Mouse (Mus musculus) spleen, postnatal 14 days (tissue): Measurements from ENCODE around the gene Herc3.
"Not testable (repeated sequence)": the region's sequence is repeated elsewhere in the genome, so short reads cannot be mapped to it uniquely, and the experiment has no call there.

Experiments used
- DNase-seq, 2 experiments: peaks; one replicate each; pipeline ENCODE4 v3.0.0; 2021 to 2022; ENCODE audit warnings: low spot score in 2 of 2

Gene Herc3

GRCm38 (mm10) chr6:58831232-58832009, at the start of gene Herc3:
Herc3 (plus strand) TSS chr6:58831465.
- peak; percentile 51 to 60 for DNase-seq

DNA sequence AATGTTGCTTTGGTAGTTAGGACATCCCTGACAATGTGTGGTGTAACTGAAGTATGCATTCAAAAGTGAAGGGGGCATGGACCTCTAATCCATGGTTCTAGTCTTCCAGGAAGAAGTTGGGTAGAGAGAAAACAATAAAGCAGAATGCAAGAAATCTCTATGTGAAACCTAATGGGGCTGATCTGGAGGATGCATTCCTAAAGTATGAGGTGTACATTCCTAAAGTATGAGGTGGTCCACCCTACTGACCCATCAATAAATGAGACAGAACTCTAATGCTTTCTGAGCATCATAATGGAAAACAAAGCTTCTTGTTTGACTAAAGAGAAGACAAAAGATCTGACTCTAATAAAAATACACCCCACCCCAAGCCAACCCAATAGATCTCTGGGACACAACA, 29.9 kb upstream of the Herc3 start:
- no peak for DNase-seq

GRCm38 (mm10) chr6:58814381-58814780, 16.9 kb upstream of the Herc3 start:
- DNase-seq, result no peak

GRCm38 (mm10) chr6:58817037-58817436, 14.2 kb upstream of the Herc3 start:
- not testable (repeated sequence) for DNase-seq

GRCm38 (mm10) chr6:58825619-58826018, 5.6 kb upstream of the Herc3 start:
- DNase-seq, result no peak

DNA sequence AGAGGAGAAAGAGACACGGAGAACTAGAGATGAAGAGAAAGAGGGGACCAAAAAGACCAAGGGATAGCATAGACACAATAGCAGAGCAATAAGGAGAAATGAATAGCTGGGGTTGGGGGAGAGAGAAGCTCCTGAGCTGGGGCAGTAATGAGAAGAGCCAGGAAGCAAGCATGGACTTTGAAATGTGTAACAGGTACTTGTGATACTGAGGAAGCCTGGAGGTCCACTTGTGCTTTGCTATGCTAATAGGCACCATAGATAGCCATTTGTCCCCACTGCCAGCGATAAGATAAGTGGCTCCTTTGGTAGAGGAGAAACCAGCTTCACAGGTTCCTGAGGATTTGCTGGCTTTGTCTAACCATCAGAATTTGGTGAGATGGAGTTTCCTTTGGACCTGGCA, 5.2 kb upstream of the Herc3 start:
- no peak for DNase-seq

- DNase-seq, result no peak
Measured at GRCm38 (mm10) chr6:58828582-58828981, 2.7 kb upstream of the Herc3 start.

GRCm38 (mm10) chr6:58830840-58831231, 429 bp upstream of the Herc3 start:
- no peak for DNase-seq

DNA sequence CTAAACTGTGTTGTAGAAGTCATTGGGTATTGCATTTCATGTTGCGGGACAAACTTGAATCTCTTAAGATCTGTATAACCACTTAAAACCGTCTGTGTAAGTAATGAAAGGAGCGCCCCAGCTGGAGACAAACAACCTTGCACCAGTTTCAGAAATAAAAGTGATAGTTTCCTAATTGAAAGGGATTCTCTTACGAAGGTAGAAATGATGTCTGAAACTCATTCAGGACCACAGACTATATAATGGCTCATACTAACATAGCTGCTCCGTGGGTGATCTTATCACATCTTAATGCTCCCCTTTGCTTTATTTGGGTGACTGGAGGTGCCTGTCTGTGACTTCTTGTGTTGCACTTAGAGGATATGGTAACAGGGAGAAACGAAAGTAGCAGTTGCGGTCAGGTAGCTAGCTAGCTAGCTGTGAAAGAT, 1.3 kb downstream of the Herc3 start:
- DNase-seq, result no peak

- no peak for DNase-seq
Measured at GRCm38 (mm10) chr6:58834470-58834869, 3.2 kb downstream of the Herc3 start.

GRCm38 (mm10) chr6:58835591-58835990, 4.3 kb downstream of the Herc3 start:
- DNase-seq, result no peak

- no peak for DNase-seq
Measured at GRCm38 (mm10) chr6:58836476-58836875, 5.2 kb downstream of the Herc3 start.

DNA sequence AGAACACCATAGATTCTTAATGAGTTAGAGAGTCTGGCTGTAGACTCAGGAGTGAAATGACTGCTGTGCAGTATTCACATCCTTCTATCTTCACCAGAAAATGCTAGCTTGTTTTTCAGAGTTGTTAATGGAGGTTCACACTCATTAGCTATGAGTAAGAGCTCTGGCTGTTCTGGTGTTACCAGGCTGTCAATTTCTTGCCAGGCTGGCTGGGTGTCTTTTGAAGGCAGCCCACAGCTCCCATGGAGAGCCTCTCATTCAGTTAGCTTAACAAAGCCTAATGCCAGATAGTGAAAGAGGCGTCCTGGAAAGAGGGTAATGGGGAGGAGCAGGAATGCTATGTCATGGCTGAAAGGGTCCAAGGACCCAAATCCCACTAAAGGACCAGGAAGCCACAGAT, 6.7 kb downstream of the Herc3 start:
- no peak for DNase-seq

DNA sequence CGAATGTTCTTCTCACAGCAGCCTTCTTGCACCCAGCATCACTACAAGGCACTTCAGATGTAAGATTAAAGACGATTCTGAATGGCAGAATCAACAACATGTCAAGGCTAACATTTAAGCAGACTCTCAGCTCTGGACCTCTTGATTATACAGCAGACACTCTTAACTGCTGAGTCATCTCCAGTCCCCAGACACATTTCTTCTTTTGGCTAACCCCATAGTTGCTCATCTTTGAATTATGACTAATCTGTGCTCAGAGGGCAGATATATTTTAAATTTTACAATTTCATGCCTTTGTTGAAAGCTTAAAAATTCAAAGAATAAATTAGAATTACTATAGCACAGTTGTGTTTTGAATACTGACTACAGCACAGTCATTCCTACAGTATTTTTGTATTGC, 9.9 kb downstream of the Herc3 start:
- no peak for DNase-seq

DNA sequence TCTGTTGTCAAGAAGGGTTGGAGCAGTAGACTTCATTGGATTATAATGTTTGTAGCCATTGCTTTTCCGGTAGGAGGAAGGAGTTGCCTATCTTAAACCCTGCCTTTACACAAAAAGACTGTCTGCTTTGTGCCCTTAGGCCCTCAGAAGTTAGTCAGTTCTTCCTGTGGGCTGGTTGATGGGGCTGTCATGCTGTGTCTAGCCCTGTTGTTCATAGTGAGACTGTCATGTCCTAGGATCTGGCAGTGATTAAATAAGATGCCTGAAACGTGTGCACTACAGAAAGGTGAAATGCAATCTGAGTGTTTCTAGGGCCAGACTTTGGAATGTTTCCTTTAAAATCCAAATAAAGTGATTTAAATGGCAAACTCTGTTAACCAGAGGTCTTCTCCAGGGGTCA, 10.9 kb downstream of the Herc3 start:
- DNase-seq, result no peak

- DNase-seq, result no peak
Measured at GRCm38 (mm10) chr6:58843580-58843979, 12.3 kb downstream of the Herc3 start.

GRCm38 (mm10) chr6:58844188-58844822, 13.0 kb downstream of the Herc3 start:
- DNase-seq, result no peak

- DNase-seq, result no peak
Measured at GRCm38 (mm10) chr6:58846850-58847692, 15.8 kb downstream of the Herc3 start.

GRCm38 (mm10) chr6:58847836-58848235, 16.6 kb downstream of the Herc3 start:
- no peak for DNase-seq

DNA sequence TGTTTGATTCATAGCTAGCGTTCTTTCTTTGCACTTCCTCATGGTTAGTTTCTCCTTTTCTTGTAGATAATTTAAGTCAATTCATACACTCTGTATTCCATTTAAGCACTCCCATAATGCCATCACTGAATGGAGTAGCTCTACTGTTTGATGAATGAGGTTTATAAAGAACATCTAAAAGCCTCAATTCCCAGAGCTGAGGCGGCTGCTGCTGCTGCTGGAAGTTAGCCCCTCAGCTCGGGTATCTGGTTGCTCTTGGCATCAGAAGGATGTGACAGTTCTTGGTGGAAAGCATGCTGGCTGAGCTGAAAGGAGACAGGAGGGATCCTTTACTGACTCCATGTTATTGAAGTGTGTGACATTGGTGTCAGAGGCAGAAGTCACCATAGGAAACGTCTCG, 18.1 kb downstream of the Herc3 start:
- no peak for DNase-seq

DNA sequence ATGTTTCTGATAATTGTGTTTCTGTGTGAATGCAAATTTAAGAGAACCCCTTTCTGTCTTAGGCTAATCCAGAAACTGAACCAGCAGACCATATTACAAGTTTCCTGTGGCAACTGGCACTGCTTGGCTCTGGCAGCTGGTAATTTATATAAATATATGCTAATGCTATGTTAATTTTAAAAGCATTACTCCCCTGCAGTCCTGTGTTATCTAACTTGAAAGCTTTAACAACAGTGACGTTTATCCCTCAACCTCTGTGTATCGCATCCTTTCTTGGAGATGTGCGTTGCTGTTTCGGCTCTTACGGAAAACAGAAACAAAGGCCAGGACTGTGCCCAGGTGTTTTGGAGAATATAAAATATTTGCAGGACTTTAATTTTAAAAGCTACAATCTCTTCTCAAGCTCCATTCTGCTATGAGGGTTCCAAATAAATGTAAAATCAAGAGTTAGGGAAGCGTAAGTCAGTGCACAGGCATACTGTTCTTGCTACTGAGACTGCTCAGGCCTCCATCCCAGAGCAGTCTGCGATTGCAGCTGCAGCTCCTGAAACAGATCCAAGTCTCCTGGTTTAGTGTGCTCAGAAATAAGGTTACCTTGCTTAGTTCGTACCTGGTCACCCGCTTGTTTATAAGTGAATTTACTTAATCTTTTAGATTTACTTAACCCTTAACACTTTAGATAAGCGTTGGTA, 24.6 kb downstream of the Herc3 start:
- DNase-seq, result no peak

DNA sequence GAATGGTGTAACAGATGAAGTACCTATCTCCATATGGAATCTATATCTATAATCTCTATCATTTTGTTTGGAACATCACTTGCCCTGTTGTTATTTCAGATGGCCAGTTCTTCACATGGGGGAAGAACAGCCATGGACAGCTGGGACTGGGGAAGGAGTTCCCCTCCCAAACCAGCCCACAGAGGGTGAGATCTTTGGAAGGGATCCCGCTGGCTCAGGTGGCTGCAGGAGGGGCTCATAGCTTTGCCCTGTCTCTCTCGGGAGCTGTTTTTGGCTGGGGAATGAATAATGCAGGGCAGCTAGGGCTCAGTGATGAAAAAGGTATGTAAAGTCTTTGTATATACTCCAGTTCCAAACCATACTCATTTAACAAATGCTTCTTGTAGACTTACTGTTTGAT, 25.2 kb downstream of the Herc3 start:
- DNase-seq, result no peak
